In genomic region chr10:81389801-81390677, GRCm38 (mm10) we compare ENCODE assay signal across 8 mouse cellular contexts. TPM values are rescaled to one million over a fixed set of nuclear protein-coding genes. Genes with fewer than 3 reads are reported as not detected.
DNase-seq lines count a peak whose midpoint lies in the region; ATAC-seq and TF ChIP-seq lines count a peak whose summit lies in the region.

No protein-coding gene starts in this region.

- peaks cover 22% of the 10 kb centered on the region for H3K4me1 ChIP-seq in embryonic facial prominence, embryonic 14.5 days (ENCODE audit: control insufficient read depth, insufficient read depth, low read length)
- H3K4me1 ChIP-seq in heart, embryonic 14.5 days (ENCODE audit: control insufficient read depth in 2 of 2, insufficient read depth in 2 of 2, low read length in 2 of 2): peaks cover 14 to 35% of the 10 kb centered on the region in 2 experiments
- H3K4me1 ChIP-seq in kidney, postnatal 0 days (replicated peaks; ENCODE audit: insufficient read depth, low read length): peaks cover 26% of the 10 kb centered on the region
- peaks cover 18% of the 10 kb centered on the region for H3K4me1 ChIP-seq in lung, adult 2 months (ENCODE audit: control insufficient read depth, insufficient read depth, low read length)
- H3K4me1 ChIP-seq in neural tube, embryonic 15.5 days: peaks cover 43% of the 10 kb centered on the region

- H3K4me3 ChIP-seq in embryonic facial prominence, embryonic 14.5 days (ENCODE audit: low read depth, low read length): no peak overlapping the region
- H3K4me3 ChIP-seq in heart, embryonic 14.5 days (ENCODE audit: control insufficient read depth in 1 of 2, insufficient read depth in 1 of 2, low read depth in 1 of 2, low read length in 2 of 2): no peak overlapping the region
- H3K4me3 ChIP-seq in kidney, postnatal 0 days (replicated peaks; ENCODE audit: low read depth, low read length): no peak overlapping the region
- no peak overlapping the region for H3K4me3 ChIP-seq in lung, adult 2 months (replicated peaks; ENCODE audit: extremely low read depth, low read depth, low read length)
- no peak overlapping the region for H3K4me3 ChIP-seq in neural tube, embryonic 15.5 days (replicated peaks)

- no peak overlapping the region for H3K9ac ChIP-seq in embryonic facial prominence, embryonic 14.5 days (ENCODE audit: low read depth, low read length)
- H3K9ac ChIP-seq in heart, embryonic 14.5 days (ENCODE audit: low read length): peak overlapping the region; percentile 12; the same call in 1 of the 2 replicates
- H3K9ac ChIP-seq in kidney, postnatal 0 days (ENCODE audit: low read depth, low read length): no peak overlapping the region
- peak overlapping the region; percentile 0; the same call in 1 of the 2 replicates for H3K9ac ChIP-seq in neural tube, embryonic 15.5 days (replicated peaks)

- WGBS in embryonic facial prominence, embryonic 14.5 days: 57% methylated on average over 22 of the region's 23 CpGs
- 55% methylated on average over 23 of the region's 23 CpGs for WGBS in heart, embryonic 14.5 days
- 55% methylated on average over 23 of the region's 23 CpGs for WGBS in kidney, postnatal 0 days
- 59% methylated on average over 23 of the region's 23 CpGs for WGBS in lung, adult 2 months
- 64% methylated on average over 23 of the region's 23 CpGs for WGBS in neural tube, embryonic 15.5 days

- TF ChIP-seq POLR2A in lung, adult 2 months (IDR thresholded peaks at IDR 0.05; ENCODE audit: borderline replicate concordance, extremely low read depth, low read depth, low read length): no peak

- H3K27ac ChIP-seq in embryonic facial prominence, embryonic 14.5 days (replicated peaks; ENCODE audit: low read depth, low read length): no peak overlapping the region
- peak overlapping the region; percentile 17 to 68; a peak in 3 of 4 replicates for H3K27ac ChIP-seq in heart, embryonic 14.5 days (replicated peaks in 1 of 2; ENCODE audit: control insufficient read depth in 1 of 2, insufficient read depth in 1 of 2, low read depth in 2 of 2, low read length in 2 of 2)
- 0 out of 2 replicates have a peak overlapping the region, but pooled peaks have one; percentile 6 for H3K27ac ChIP-seq in kidney, postnatal 0 days
- H3K27ac ChIP-seq in neural tube, embryonic 15.5 days (replicated peaks): peak overlapping the region; percentile 3; the same call in 1 of the 2 replicates

- H3K27me3 ChIP-seq in embryonic facial prominence, embryonic 14.5 days (replicated peaks; ENCODE audit: control insufficient read depth, insufficient read depth, low read length): no peaks in the 10 kb centered on the region
- no peaks in the 10 kb centered on the region for H3K27me3 ChIP-seq in heart, embryonic 14.5 days (ENCODE audit: control insufficient read depth, insufficient read depth, low read length)
- no peaks in the 10 kb centered on the region for H3K27me3 ChIP-seq in kidney, postnatal 0 days (ENCODE audit: insufficient read depth, low read length)
- no peaks in the 10 kb centered on the region for H3K27me3 ChIP-seq in neural tube, embryonic 15.5 days (replicated peaks)

- peak; percentile 89 for TF ChIP-seq CTCF in kidney, postnatal 0 days (IDR thresholded peaks at IDR 0.05; ENCODE audit: low read depth)
- TF ChIP-seq CTCF in lung, adult 2 months (IDR thresholded peaks at IDR 0.05; ENCODE audit: insufficient read depth, low read length): peak; percentile 94

- peaks cover 36% of the 10 kb centered on the region for H3K36me3 ChIP-seq in embryonic facial prominence, embryonic 14.5 days (ENCODE audit: control insufficient read depth, insufficient read depth, low read length)
- H3K36me3 ChIP-seq in heart, embryonic 14.5 days (ENCODE audit: control insufficient read depth, insufficient read depth, low read length): peaks cover 38% of the 10 kb centered on the region
- peaks cover 20% of the 10 kb centered on the region; the same call in 1 of the 2 replicates for H3K36me3 ChIP-seq in kidney, postnatal 0 days (ENCODE audit: insufficient read depth, low read length)
- H3K36me3 ChIP-seq in neural tube, embryonic 15.5 days: peaks cover 35% of the 10 kb centered on the region

- no peaks in the 10 kb centered on the region for H3K9me3 ChIP-seq in embryonic facial prominence, embryonic 14.5 days (ENCODE audit: control insufficient read depth, low read length)
- H3K9me3 ChIP-seq in heart, embryonic 14.5 days (ENCODE audit: control insufficient read depth, low read length): no peaks in the 10 kb centered on the region
- H3K9me3 ChIP-seq in kidney, postnatal 0 days (replicated peaks; ENCODE audit: low read length): no peaks in the 10 kb centered on the region
- no peaks in the 10 kb centered on the region for H3K9me3 ChIP-seq in neural tube, embryonic 15.5 days (replicated peaks)

- peak; percentile 62 for ATAC-seq in embryonic facial prominence, embryonic 14.5 days (ENCODE audit: low read depth)
- ATAC-seq in heart, embryonic 14.5 days (ENCODE audit: insufficient number of reproducible peaks, insufficient read depth, low FRiP score, low read depth): peak; percentile 48; the same call in 1 of the 2 replicates
- ATAC-seq in kidney, postnatal 0 days (replicated peaks; ENCODE audit: low FRiP score, low read depth): 0 out of 2 replicates have a peak, but pooled peaks have one; percentile 26
- ATAC-seq in neural tube, embryonic 15.5 days (ENCODE audit: low FRiP score): peak; percentile 26; the same call in 1 of the 2 replicates

- DNase-seq in CD8-positive naive resting alpha-beta T cell, adult 2 months (ENCODE audit: low read depth in 2 of 2, low spot score in 2 of 2): peak; percentile 62 to 77
- peak; percentile 78 for DNase-seq in adrenal gland, adult 2 months
- no peak for DNase-seq in embryonic facial prominence, embryonic 14.5 days (ENCODE audit: low spot score)
- DNase-seq in kidney, postnatal 0 days (ENCODE audit: low spot score): peak; percentile 73
- DNase-seq in lung, adult 2 months: peak; percentile 80
- DNase-seq in thymus, postnatal 36 days: peak; percentile 72 to 79

- H3K4me2 ChIP-seq in embryonic facial prominence, embryonic 14.5 days (ENCODE audit: low read depth, low read length): no peak overlapping the region
- H3K4me2 ChIP-seq in heart, embryonic 14.5 days (ENCODE audit: low read length): no peak overlapping the region
- H3K4me2 ChIP-seq in kidney, postnatal 0 days (ENCODE audit: low read length): no peak overlapping the region
- no peak overlapping the region for H3K4me2 ChIP-seq in neural tube, embryonic 15.5 days

RNA-seq across cellular contexts. Expression of gene Gm48552, which starts 1.2 kb away (rescaled TPM):
- total RNA-seq in adrenal gland, adult 2 months (2021): 1 to 10 TPM in 1 of 2 experiments, not detected in 1; 1.4 TPM
- polyA plus RNA-seq in adrenal gland, adult 2 months (2012; rRNA removed): 2.5 and 4.4 TPM in 2 replicates
- polyA plus RNA-seq in embryonic facial prominence, embryonic 14.5 days (2014; fragmentation: Nextera tagmentation; extraction: Ambion mirVana): 0.77 and 0.88 TPM in 2 replicates
- 1.0 TPM in 2 replicates for polyA plus RNA-seq in heart, embryonic 14.5 days (2014; fragmentation: Nextera tagmentation; extraction: Ambion mirVana)
- 0.82 and 1.9 TPM in 2 replicates for polyA plus RNA-seq in kidney, postnatal 0 days (2015; fragmentation: Nextera tagmentation; extraction: Ambion mirVana)
- 3.6 and 5.9 TPM in 2 replicates for polyA plus RNA-seq in lung, adult 2 months (2012; rRNA removed)
- polyA plus RNA-seq in neural tube, embryonic 15.5 days (2015; fragmentation: Nextera tagmentation; extraction: Ambion mirVana): 3.4 and 3.6 TPM in 2 replicates

RNA-seq across cellular contexts. Expression of gene Smim24, which starts 2.8 kb away (rescaled TPM):
- total RNA-seq in adrenal gland, adult 2 months (2021): 1 to 10 TPM; 1.4 to 1.6 TPM
- polyA plus RNA-seq in adrenal gland, adult 2 months (2012; rRNA removed): 4.5 and 5.4 TPM in 2 replicates
- polyA plus RNA-seq in embryonic facial prominence, embryonic 14.5 days (2014; fragmentation: Nextera tagmentation; extraction: Ambion mirVana): 3.9 and 4.1 TPM in 2 replicates
- polyA plus RNA-seq in heart, embryonic 14.5 days (2014; fragmentation: Nextera tagmentation; extraction: Ambion mirVana): 3.8 and 4.7 TPM in 2 replicates
- 62.4 and 68.6 TPM in 2 replicates for polyA plus RNA-seq in kidney, postnatal 0 days (2015; fragmentation: Nextera tagmentation; extraction: Ambion mirVana)
- 8.8 and 10.1 TPM in 2 replicates for polyA plus RNA-seq in lung, adult 2 months (2012; rRNA removed)
- 2.5 and 9.3 TPM in 2 replicates for polyA plus RNA-seq in neural tube, embryonic 15.5 days (2015; fragmentation: Nextera tagmentation; extraction: Ambion mirVana)

RNA-seq across cellular contexts. Expression of gene Gm48551, which starts 5.8 kb away (rescaled TPM):
- 1 to 10 TPM; 1.8 to 2.5 TPM for total RNA-seq in adrenal gland, adult 2 months (2021)
- 2.9 and 6.7 TPM in 2 replicates for polyA plus RNA-seq in adrenal gland, adult 2 months (2012; rRNA removed)
- polyA plus RNA-seq in embryonic facial prominence, embryonic 14.5 days (2014; fragmentation: Nextera tagmentation; extraction: Ambion mirVana): 2.4 and 2.6 TPM in 2 replicates
- 1.7 and 2.0 TPM in 2 replicates for polyA plus RNA-seq in heart, embryonic 14.5 days (2014; fragmentation: Nextera tagmentation; extraction: Ambion mirVana)
- polyA plus RNA-seq in kidney, postnatal 0 days (2015; fragmentation: Nextera tagmentation; extraction: Ambion mirVana): 1.9 and 2.1 TPM in 2 replicates
- 3.7 and 6.3 TPM in 2 replicates for polyA plus RNA-seq in lung, adult 2 months (2012; rRNA removed)
- 5.7 and 7.2 TPM in 2 replicates for polyA plus RNA-seq in neural tube, embryonic 15.5 days (2015; fragmentation: Nextera tagmentation; extraction: Ambion mirVana)

RNA-seq across cellular contexts. Expression of gene Dohh, which starts 5.8 kb away (rescaled TPM):
- 10 to 100 TPM; 39.6 to 54.3 TPM for total RNA-seq in adrenal gland, adult 2 months (2021)
- polyA plus RNA-seq in adrenal gland, adult 2 months (2012; rRNA removed): 125 and 132 TPM in 2 replicates
- 61.4 and 67.1 TPM in 2 replicates for polyA plus RNA-seq in embryonic facial prominence, embryonic 14.5 days (2014; fragmentation: Nextera tagmentation; extraction: Ambion mirVana)
- 52.6 and 53.5 TPM in 2 replicates for polyA plus RNA-seq in heart, embryonic 14.5 days (2014; fragmentation: Nextera tagmentation; extraction: Ambion mirVana)
- polyA plus RNA-seq in kidney, postnatal 0 days (2015; fragmentation: Nextera tagmentation; extraction: Ambion mirVana): 74.3 and 80.6 TPM in 2 replicates
- polyA plus RNA-seq in lung, adult 2 months (2012; rRNA removed): 79.2 and 83.4 TPM in 2 replicates
- 101 TPM in 2 replicates for polyA plus RNA-seq in neural tube, embryonic 15.5 days (2015; fragmentation: Nextera tagmentation; extraction: Ambion mirVana)

RNA-seq across cellular contexts. Expression of gene Fzr1, which starts 11.7 kb away (rescaled TPM):
- 10 to 100 TPM; 40.7 to 45.0 TPM for total RNA-seq in adrenal gland, adult 2 months (2021)
- 95.6 and 103 TPM in 2 replicates for polyA plus RNA-seq in adrenal gland, adult 2 months (2012; rRNA removed)
- polyA plus RNA-seq in embryonic facial prominence, embryonic 14.5 days (2014; fragmentation: Nextera tagmentation; extraction: Ambion mirVana): 69.5 and 90.1 TPM in 2 replicates
- polyA plus RNA-seq in heart, embryonic 14.5 days (2014; fragmentation: Nextera tagmentation; extraction: Ambion mirVana): 64.6 and 67.0 TPM in 2 replicates
- polyA plus RNA-seq in kidney, postnatal 0 days (2015; fragmentation: Nextera tagmentation; extraction: Ambion mirVana): 67.5 and 70.6 TPM in 2 replicates
- polyA plus RNA-seq in lung, adult 2 months (2012; rRNA removed): 59.3 and 61.8 TPM in 2 replicates
- 132 and 146 TPM in 2 replicates for polyA plus RNA-seq in neural tube, embryonic 15.5 days (2015; fragmentation: Nextera tagmentation; extraction: Ambion mirVana)

Comparison
In these comparisons a context has a peak if more than half of its experiments do, and no peak if none do; other contexts are left out.
1. H3K9ac ChIP-seq: peak in heart, embryonic 14.5 days (single experiment) and neural tube, embryonic 15.5 days (single experiment); none in embryonic facial prominence, embryonic 14.5 days (single experiment) and kidney, postnatal 0 days (single experiment).
2. Peak in every context shown above with its lines, with median percentiles within 50 percentile points of each other: ATAC-seq.